Mouse (Mus musculus): ENCODE data around the gene Car4.

Gene Car4

DNA sequence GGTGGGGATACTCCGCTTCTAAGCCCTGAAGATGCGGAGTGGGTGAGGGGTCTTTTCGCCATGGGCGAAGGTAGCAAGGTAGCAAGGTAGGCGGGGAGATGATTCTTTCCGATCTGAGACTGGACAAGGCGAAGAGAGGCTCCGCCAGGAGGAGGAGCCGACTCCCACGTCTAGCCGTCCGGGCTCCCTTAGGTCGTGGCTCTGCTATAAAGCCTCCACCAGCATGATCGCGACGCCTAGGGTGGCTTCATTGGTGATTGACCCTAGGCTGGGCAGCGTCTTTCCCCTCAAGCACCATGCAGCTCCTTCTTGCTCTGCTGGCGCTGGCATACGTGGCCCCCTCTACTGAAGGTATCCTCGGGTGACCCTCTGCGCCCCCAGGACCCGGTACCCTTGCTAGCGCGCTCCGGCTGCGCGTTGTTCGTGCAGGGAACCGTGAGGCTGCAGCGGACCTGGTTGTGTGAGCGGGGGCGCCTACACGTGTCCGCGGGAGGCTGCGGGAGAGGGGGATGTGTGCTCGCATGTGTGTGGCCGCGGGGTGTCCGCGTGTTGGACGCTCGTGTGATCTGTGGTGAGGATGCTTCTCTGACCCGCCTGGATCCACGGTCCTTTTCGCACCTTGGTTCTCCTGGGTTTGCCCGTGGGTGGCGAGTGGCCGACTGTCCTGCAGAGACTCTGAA lies at the start of gene Car4:
TSS of gene Car4 (plus strand) at position 196 of the 680 bp plus-strand sequence.
- no peak for DNase-seq (ENCODE audit: low read depth, low spot score)

DNA sequence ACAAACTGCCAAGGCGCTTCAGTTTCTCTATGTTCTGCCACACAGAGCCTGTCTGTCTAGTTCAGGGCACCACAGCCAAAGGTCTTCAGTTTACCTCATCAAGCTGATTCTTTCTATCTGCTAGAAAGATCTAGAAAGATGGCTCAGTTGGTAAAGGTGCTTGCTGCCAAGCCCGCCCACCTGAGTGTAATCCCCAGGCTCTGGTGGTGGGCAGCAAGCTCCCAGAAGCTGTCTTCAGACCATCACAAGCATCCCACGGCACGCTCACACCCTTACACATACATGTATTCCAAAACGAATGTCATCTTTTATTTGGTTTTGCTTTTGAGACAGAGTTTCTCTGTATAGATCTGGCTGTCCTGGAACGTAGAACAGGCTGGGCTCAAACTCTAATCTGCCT lies 49.1 kb upstream of the Car4 start:
- DNase-seq (ENCODE audit: low read depth, low spot score) = no peak

DNA sequence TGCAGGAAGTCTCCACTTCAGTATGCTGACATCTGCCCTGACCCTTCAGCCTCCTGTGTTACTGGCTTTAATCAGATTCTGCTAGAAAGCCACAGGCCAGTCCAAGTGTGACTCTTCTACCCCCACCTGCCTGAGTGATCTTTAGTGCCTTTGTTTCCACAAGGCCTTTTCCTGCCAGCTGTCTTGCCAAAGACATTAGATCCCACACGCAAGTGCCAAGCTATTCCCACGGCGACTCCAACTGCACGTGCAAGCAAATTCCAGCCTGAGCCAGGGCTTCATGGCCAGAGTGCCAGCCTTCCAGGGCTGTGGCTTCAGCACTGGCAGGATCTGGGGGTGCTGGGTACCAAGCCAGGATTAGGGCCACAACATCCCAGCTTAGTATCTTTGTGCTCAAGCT lies 47.2 kb upstream of the Car4 start:
- no peak for DNase-seq (ENCODE audit: low read depth, low spot score)

DNA sequence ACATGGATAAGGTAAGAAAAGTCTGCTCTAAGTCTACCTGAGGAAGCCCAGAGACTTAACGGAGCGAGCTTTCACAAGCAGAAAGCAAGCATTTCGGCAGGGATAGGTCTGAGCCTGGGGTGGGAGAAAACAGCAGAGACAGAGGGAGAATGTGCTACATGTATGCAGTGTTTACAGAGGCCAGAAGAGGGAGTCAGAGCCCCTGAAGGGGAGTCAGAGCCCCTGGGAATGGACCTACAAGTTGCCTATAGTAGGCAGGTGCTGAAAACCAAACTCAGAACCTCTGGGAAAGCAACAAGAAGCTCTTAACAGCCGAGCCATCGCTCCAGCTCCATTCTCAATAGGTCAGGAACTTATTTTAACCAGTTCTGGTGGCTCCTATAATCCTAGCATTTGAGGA lies 42.9 kb upstream of the Car4 start:
- no peak for DNase-seq (ENCODE audit: low read depth, low spot score)

DNA sequence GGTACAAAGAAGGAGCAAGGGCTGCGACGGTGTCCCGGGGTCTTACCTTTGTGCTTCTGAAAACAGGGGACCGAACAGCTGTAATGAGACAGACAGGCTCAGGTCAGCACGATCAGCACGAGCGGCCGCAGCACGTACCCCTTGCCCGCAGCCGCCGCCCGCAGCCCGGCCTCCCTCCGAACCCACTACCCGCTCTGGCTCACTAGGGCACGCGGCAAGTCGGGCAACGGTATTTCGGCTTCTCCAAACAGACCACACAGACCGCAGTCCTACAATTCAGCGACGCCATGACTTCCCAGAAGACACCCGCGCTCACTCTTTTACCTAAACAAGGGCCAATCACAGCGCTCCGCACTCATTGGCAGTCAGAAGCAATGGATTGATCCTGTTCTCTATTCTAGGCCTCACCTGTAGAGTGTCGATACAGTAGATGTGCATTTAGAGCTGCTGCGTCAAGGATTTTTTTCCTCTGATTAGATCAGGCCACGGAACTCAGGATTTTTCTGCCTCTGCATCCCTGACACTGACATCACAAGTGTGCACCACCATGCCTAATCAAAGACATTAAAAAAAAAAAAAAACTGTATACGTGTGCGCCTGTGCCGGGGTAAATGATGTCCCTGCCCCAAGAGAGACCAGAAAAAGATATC lies 41.4 kb upstream of the Car4 start, which contains the start of gene Znhit3:
TSS of gene Znhit3 (minus strand) at position 314 of the 650 bp plus-strand sequence.
- DNase-seq (ENCODE audit: low read depth, low spot score) = peak; percentile 90

DNA sequence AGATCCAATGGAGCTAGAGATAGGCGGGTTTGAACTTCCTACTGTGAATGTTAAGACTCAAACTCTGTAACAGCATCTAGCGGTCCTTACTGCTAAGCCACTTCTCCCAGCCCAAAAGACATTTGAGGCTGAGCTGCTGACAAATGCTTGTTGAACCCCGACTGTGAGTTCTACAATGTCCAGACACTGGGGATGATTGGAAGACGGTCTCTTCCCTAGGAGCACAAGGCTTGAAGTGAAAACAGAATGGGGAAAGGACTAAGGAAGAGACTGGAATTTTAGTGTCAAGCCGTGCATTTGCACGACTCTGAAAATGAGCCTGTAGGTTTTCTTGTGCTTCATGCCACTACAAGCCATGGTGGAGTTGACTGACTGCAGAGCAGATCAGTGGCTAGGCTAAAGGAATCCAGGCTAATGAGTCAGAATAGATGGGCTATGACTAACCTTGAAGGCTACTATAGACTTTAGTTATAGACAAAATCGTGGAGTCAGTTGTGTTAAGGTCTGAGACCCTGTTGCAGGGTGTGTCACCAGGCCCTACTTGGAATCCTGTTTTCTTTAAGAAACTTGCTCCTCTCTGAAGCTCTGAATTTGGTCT lies 40.8 kb upstream of the Car4 start:
- no peak for DNase-seq (ENCODE audit: low read depth, low spot score)

DNA sequence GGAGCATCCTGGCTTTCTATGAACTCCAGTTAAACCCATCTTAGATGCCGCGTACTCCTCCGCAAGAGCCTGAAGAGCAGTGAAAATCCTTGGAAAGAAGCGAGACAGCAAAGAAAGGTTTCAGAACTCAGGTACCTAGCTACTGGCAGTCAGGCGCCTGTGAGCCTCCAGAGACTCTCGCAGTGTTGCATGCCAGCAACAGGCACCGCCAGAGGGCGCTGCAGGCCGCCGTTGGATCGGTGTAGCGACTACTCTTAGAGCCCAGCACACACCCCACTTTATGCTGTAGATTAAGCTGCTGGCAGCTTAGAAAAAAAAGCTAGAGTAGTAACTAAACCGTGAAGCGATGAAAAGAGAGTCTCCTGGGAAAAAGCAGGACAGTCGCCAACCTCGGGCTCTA lies 39.2 kb upstream of the Car4 start:
- peak; percentile 88 for DNase-seq (ENCODE audit: low read depth, low spot score)

DNA sequence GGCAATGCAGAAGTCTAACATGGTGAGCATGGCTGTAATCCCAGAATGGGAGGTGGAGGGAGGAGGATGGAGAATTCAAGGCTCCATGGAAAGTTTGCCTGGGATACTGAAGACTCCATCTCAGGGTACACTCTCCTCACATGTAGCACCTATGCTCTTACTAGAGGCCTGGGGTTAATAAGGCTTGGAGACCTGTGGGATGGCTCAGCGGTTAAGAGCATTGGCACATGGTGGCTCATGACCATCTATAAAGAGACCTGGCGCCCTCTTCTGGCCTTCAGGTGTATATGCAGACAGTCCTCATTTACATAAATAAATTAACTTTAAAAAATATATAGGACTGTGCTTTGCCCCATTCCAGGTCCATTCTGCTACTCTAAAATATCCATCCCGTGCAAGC lies 38.3 kb upstream of the Car4 start:
- DNase-seq (ENCODE audit: low read depth, low spot score) = peak; percentile 40

DNA sequence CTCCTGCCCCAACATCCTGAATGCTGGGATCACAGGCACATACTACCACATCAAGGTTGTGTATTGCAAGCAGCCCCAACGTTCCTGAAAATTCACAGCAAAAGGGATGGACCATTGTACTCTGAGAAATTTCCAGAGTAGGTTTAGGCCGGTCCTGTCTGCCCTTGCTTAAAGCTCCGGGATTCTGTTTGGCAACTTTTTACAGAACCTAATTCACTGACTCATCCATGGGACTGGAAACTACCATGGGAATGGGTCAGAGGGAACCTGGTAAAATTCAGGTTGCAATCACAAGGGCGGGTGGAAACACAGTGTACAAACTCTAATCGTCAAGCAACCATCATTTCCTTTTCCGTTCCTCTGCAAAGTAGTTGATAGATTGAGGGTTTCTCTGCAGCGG lies 37.6 kb upstream of the Car4 start:
- DNase-seq (ENCODE audit: low read depth, low spot score) = no peak

DNA sequence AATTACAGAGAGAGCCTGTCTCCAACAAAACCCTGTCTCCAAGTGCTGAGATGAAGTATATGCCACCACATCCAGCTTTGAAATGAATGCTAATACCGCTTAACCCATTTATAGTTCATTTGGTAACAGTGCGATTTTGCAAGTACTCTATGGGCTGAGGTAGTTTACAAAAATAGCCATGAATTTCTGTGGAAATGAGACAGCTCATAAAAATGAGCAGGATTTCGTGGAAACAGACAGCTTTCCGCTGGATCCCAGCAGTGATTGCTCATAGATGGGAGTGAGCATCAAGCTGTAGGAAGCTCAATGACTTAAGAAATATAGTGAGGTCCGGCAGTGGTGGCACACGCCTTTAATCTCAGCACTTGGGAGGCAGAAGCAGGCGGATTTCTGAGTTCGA lies 36.6 kb upstream of the Car4 start:
- DNase-seq (ENCODE audit: low read depth, low spot score) = no peak

DNA sequence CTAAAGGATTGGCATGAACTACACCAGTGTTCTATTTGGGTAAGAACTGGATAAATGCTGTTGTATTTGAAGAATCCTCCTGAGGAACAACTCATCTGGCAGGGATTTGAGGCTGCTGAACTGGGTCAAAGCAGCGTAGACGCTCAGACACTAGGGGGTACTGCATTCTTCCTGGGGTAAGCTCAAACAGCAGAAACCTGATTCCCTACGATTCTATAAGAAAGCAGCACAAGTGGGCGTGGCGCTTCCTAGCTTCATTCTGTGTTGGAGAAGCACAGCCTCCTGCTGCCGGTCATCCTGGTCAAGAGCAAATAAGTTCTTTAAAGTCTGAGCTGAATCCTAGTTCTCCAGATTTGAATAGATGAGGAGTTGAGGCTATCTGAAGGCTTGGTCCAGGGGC lies 25.3 kb upstream of the Car4 start:
- no peak for DNase-seq (ENCODE audit: low read depth, low spot score)

DNA sequence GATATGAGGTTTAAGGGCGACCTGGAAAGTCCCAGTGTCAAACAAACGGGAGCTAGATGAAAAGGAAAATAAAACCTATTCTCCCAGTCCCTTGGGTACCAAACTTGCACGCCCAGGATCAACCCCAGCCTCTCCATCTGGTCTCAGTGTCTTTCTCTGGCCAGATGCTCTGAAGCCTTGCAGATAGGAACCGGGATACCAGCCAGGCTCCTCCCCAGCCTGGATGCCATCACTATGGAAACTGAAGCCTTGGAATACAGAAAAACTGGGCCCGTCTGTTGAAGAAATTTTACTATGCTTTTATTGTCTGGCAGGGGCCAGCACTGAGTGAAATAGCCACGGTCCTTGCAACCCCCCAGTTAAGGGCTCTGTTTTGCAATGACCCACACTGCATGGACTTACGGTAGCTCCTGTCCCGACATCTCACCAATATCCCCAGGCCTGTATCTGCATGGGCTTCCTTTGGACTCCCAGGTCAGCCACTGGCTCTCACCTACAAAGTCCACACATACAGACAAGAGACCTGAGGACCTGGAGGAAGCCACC lies 18.0 kb upstream of the Car4 start:
- no peak for DNase-seq (ENCODE audit: low read depth, low spot score)

DNA sequence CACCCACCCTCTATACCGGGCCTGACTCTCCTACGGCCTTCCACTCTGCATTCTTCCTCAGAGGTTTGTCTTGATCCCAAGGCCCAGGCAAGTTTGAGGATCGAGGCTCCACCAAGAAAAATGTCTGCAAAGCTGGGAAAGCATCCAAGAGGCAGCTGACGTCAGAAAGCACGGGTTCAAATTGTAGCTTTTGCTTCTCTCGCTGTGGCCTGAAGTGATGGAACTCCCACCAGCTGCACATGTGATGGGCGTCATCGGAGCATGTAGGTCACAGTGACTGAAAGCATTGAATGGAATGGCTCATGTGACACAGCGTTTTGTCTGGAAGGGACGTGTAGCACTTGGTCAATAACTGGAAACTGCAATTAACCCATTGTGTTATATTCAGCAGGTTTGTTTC lies 17.4 kb upstream of the Car4 start:
- DNase-seq (ENCODE audit: low read depth, low spot score) = no peak

DNA sequence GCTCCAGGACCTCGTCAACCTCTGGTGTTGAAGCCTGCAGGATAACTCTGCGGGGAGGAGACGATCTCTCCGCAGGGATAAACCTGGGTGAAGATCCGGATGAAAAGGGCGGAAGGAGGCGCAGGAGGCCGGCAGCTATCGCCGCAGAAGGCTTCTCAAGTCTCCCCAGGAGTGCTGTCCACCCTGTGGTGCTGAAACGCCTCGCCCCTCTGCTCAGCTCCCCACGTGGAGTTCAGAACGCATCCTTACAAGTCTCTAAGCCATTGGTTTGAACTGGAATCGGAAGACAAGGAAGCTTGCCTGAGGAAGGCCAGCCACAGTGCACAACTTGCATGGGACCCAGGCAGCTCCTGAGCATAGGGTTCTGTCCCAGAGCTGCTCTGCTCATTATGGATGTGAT lies 13.6 kb upstream of the Car4 start:
- peak; percentile 86 for DNase-seq (ENCODE audit: low read depth, low spot score)

DNA sequence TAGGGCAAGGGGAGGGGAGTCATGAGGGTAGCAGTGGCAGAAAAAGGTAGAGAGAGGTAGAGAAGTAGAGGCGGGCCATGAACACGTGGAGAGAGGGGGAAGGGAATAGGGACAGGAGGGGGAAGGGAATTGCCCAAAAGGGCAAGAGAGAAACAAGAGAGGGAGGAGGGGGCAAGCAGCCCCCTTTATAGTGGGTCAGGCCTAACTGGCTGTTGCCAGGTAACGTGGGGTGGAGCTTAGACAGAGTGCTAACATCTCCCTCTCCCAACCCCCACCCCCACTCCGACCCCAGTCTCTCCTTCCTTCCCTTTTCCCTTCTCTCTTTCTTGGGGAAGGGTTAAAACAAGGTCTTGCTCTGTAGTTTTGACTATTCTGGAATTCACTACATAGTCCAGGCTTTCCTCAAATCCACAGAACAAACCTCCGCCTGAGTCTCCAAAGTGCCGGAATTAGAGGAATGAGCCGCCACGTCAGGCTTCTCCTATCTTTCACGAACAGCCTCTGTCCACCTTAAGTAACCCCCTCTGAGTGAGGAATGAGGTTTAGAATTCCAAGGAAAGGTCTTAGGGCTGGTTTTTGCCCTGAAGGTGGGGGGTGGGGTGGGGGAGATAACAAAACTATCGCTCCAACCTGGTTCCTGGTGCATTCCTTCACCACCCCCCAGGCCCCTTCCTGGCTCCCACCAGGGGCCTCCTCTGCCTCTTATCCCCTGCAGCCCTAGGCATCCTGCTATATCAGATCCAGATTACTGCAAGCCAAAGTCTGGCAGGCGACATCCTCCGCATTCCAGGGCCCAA lies 12.7 kb upstream of the Car4 start:
- DNase-seq (ENCODE audit: low read depth, low spot score) = no peak

DNA sequence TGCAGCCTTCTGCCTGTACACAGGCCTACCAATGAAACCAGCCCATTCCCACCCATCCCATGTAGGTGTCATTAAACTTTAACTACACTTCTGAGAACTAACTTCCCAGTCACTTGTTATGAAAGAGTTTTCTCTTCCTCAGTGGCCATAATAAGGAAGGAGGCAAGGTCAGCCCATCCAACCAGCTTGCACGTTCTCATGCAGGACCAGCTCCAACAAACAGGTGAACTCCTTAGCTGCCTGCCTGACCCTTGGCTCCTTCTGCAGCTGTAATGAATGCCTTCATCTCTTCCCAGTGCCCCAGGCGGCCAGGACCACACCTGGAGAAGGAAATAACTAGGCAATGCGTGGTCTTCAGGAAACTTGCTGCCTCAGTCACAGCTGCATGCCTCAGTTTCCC lies 11.7 kb upstream of the Car4 start:
- no peak for DNase-seq (ENCODE audit: low read depth, low spot score)

DNA sequence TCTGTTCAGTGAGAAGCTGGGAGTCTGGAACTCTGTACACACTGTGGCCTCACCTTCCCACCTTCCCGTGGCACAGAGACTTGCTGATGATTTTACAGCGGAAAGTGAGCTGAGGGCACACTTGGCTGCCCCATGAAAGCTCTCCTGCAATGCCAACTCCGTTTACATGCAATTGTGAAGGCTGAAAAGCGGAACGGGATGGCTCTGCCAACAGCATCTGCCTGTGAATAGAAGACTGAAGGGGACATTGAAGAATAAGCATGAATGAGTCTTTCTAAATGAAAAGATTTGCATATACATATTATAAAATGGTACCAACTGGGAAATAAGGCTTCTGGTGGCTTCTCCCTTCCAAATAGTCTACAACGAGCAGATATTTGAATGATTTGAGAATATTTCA lies 10.4 kb upstream of the Car4 start:
- DNase-seq (ENCODE audit: low read depth, low spot score) = no peak

DNA sequence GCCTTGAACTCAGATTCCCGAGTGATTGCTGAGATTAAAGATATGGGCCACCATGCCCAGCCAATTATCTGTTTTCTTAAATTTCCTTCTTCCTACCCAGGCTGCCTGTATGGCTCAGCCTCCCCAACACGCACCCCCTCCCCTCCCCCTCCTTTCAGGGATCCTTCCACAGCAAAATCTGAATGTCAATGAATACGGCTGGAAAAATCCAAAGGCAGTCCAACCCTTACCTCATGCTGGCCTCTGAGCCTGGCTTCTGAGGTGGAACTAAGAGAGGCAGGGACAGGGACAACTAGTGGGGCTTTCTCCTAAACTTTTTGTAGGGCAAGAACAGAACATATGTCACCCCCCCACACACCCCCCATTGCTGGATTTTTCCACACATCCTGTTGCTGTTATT lies 9.5 kb upstream of the Car4 start:
- no peak for DNase-seq (ENCODE audit: low read depth, low spot score)

DNA sequence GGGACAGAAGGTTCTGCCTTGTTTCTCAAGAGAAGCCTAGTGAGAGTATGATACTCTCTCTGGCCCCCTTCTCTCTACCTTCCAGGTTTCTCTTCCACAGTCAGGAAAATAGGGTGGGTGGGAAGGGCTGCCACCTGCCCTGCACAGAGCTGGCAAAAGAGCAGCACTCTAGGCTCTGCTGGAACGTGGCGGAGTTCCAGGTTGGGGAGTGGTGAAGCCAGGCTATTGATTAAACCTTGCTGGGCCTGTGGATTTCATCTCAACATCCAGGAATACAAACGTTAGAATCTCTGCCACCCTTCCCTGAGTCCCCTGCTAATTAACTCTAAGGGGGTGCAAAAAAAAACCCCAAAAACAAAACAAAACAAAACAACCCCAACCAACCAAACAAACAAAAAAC lies 9.1 kb upstream of the Car4 start:
- no peak for DNase-seq (ENCODE audit: low read depth, low spot score)

DNA sequence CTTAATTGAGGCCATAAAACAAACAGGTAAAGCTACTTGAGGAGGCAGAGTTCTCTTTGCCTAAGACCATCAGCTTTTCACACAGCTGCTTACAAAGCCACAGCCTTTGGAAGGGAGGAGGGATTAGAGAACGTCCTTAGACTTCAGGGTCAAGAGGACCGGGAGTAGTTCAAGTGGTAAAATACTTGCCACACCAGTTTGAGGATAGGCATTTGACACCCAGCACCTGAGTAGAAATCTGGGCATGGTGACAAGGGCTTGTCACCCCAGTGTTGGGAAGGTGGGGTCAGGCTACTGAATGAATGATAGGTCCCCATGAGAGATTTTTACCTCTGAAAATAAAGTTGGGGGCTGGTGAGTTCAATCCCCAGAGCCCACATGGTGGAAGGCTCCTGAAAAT lies 5.0 kb upstream of the Car4 start:
- DNase-seq (ENCODE audit: low read depth, low spot score) = no peak

DNA sequence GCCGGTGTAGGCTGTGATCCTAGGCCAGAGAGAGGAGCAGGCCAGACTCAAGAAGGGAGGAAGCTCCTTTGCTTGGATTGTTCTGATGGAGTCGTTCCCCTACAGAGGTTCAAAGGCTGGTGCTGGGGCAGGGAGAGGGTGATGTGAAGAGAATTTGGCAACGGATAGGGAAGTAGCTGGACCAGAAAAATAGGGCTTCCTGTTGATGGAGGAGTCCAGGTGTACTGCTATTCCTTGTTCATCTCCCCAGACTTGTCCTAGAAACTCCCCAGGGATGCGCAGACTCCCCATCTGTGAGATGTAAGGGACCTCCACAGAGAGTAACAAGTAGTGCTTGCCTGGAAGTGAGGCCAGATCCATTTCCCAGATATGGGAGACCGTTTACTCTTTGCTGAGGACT lies 1.2 kb upstream of the Car4 start:
- no peak for DNase-seq (ENCODE audit: low read depth, low spot score)

DNA sequence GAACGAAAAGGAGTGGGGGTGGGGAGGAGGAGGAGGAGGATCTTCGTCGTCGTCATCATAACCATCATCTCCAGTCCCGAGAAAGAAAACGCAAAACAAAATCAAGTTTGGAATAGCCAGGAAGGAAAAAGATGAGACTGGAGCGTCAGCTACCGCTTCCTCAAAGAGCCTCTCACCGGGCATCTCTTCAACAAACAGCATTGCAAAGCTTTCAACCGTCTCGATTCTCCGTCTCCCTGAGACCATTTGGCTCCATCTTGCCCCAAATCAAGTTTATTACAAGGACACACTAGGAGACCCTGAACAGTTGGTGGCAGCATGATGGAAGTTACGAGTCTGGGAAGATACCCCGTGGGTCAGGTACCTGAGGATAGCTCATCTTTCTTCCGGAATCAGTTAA lies 415 bp upstream of the Car4 start:
- no peak for DNase-seq (ENCODE audit: low read depth, low spot score)

All from mesoderm, embryonic 11.5 days (tissue).